Mouse (Mus musculus) neutrophil, adult 65 days (primary cell): Measurements from ENCODE around the gene Itga3. TPM values are rescaled to one million over a fixed set of nuclear protein-coding genes. Genes with fewer than 3 reads are reported as not detected.

Source experiments
- total RNA-seq: library from RNA; stranded (reverse); gene quantifications from 2 replicates; pipeline ENCODE4 v1.2.4, GENCODE M21; 2023

Gene Itga3
- not detected in 2 replicates for total RNA-seq

GRCm38 (mm10) chr11:95076536-95077111 is at the start of gene Itga3:
TSS of gene Itga3 (minus strand) at chr11:95076801.

DNA sequence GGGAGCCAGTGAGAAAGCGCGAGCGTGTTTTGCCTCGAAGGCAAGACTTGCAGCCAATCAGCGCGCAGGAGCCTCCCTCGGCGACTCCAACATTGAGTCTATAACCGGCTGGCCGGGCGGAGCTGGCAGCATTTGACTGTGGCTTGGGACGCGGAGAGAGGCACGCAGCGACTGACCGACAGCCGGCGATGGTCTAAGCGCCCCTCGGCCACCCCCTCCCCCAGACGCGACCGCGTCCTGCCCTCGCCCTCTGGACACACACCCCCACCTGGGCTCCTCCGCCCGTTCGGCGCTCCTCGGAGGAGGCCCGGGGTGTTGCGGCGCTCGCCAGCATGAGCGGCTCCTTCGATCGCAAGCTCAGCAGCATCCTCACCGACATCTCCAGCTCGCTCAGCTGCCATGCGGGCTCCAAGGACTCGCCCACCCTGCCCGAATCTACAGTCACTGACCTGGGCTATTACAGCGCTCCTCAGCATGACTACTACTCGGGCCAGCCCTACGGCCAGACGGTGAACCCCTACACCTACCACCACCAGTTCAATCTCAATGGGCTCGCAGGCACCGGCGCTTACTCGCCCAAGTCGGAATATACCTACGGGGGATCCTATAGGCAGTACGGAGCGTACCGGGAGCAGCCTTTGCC is 43.5 kb upstream of the Itga3 start, which contains the start of gene Dlx3:
Gene Dlx3, plus strand, starts transcription at position 130 of the 643 bp plus-strand sequence.

GRCm38 (mm10) chr11:95041139-95041609 is 35.4 kb downstream of the Itga3 start, which contains the start of gene Pdk2:
TSS of gene Pdk2 (minus strand) at chr11:95041354.

DNA sequence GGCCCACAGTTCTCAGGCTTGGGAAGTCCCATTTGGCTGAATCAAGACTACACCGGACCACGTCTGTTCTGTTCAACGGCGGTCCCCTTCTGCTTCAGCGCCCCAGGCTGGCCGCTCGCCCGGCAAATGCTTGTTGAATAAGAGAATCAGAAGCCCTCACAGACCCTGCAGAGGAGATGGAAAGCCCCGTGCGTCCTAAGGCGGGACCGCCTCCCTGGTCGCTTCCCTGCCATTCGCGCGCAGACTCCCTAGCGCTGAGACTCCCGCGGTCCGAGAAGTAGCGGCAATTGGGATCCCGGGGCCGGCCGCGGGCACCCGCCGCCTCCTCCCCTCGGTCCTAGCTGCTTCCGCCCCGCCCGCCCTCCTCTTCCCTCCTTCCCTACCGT is 67.0 kb downstream of the Itga3 start, which contains the start of gene Samd14:
Gene Samd14, plus strand, starts transcription at position 251 of the 386 bp plus-strand sequence.

Other genes starting within 250 kb of the Itga3 start
- 139 and 187 TPM in 2 replicates for gene Col1a1, start 140.6 kb downstream of the Itga3 start, total RNA-seq
- gene Hils1, start 109.2 kb downstream of the Itga3 start, total RNA-seq: not detected in 2 replicates
- gene Sgca, start 100.5 kb downstream of the Itga3 start, total RNA-seq: not detected in 2 replicates
- gene Ppp1r9b, start 85.8 kb downstream of the Itga3 start, total RNA-seq: 82.7 and 95.5 TPM in 2 replicates
- gene Samd14, start 66.9 kb downstream of the Itga3 start, total RNA-seq: 1.3 and 1.4 TPM in 2 replicates
- gene Pdk2, start 35.4 kb downstream of the Itga3 start, total RNA-seq: 2.2 and 4.4 TPM in 2 replicates
- gene Dlx3, start 43.3 kb upstream of the Itga3 start, total RNA-seq: not detected in 2 replicates
- gene Dlx4, start 69.5 kb upstream of the Itga3 start, total RNA-seq: not detected in 2 replicates
- 0.43 TPM in 1 of 2 replicates, not detected in the other for gene Tac4, start 184.7 kb upstream of the Itga3 start, total RNA-seq
- gene Kat7, start 233.4 kb upstream of the Itga3 start, total RNA-seq: 110 and 126 TPM in 2 replicates